Mouse (Mus musculus) stomach, postnatal 0 days (tissue): Measurements from ENCODE around the gene Lcn10.

Experiments
- CTCF ChIP-seq: IDR thresholded peaks from 2 replicates; pipeline ENCODE4 v1.5.1; 2016; ENCODE audit warnings: antibody characterized with exemption, low read depth, mild to moderate bottlenecking, moderate library complexity
- EP300 ChIP-seq: optimal IDR thresholded peaks from 2 replicates; pipeline ENCODE3; 2016; ENCODE audit warnings: antibody characterized with exemption

- no peak for TF ChIP-seq CTCF
- no peak for TF ChIP-seq EP300
These were observed 21.1 kb upstream of the Lcn10 start for GRCm38 (mm10) chr2:25661245-25661970.
